Mouse (Mus musculus) testis, adult 2 months (tissue): ENCODE data around the gene Pi4kb.

Experiments used
- CTCF ChIP-seq: fragments of 200-500 bp; IDR thresholded peaks from 2 replicates; pipeline ENCODE4 v1.5.1; 2012; ENCODE audit warnings: low read depth, mild to moderate bottlenecking, inconsistent platforms, low read length, moderate library complexity; ENCODE audit not compliant: control insufficient read depth, insufficient read depth, insufficient replicate concordance
- POLR2A ChIP-seq: fragments of 200-500 bp; IDR thresholded peaks from 2 replicates; pipeline ENCODE4 v1.6.1; 2012; ENCODE audit warnings: low read depth, mild to moderate bottlenecking, inconsistent platforms, low read length, moderate library complexity; ENCODE audit not compliant: control insufficient read depth

DNA sequence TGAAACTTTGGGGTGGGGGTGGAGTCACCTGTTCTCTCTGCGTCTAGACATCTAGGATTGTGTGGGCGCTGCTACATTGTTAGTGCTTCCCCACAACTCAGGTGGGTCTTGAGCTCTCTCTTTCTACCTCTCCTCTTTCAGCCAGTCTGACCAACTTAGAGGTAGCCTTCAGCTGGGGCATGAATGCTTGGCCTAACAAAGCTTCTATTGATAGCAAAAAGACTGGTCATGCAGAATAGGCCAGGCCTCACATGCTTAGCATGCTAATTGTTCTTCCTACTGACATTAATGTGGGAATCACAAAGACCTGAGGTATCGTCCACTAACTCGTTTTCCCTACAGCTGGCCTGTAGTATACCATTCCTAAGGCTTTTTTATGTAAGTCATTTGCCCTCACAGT lies 28.0 kb downstream of the Pi4kb start:
- TF ChIP-seq POLR2A (no peak), CTCF (no peak)
